Mouse (Mus musculus): ENCODE data around the gene Gbp2.
"Not testable (repeated sequence)": the region's sequence is repeated elsewhere in the genome, so short reads cannot be mapped to it uniquely, and the experiment has no call there.

The Gbp2 gene

GRCm38 (mm10) chr3:142620111-142620955 is at the start of gene Gbp2:
Gene Gbp2, plus strand, starts transcription at chr3:142620602.
- DNase-seq (ENCODE audit: low spot score), result peak; percentile 19

GRCm38 (mm10) chr3:142570738-142571137 is 49.7 kb upstream of the Gbp2 start:
- DNase-seq (ENCODE audit: low spot score), result no peak

GRCm38 (mm10) chr3:142577108-142577507 is 43.3 kb upstream of the Gbp2 start:
- DNase-seq (ENCODE audit: low spot score), result no peak

- no peak for DNase-seq (ENCODE audit: low spot score)
Observed at GRCm38 (mm10) chr3:142578342-142578741, 42.1 kb upstream of the Gbp2 start.

- DNase-seq (ENCODE audit: low spot score), result no peak
Observed at GRCm38 (mm10) chr3:142583067-142583466, 37.3 kb upstream of the Gbp2 start.

GRCm38 (mm10) chr3:142587386-142587785 is 33.0 kb upstream of the Gbp2 start:
- DNase-seq (ENCODE audit: low spot score), result no peak

- no peak for DNase-seq (ENCODE audit: low spot score)
Observed at GRCm38 (mm10) chr3:142588888-142589287, 31.5 kb upstream of the Gbp2 start.

GRCm38 (mm10) chr3:142590431-142591067 is 29.9 kb upstream of the Gbp2 start:
- DNase-seq (ENCODE audit: low spot score), result no peak

- no peak for DNase-seq (ENCODE audit: low spot score)
Observed at GRCm38 (mm10) chr3:142594547-142594946, 25.9 kb upstream of the Gbp2 start, which contains the start of gene Gbp2b. Gene Gbp2b, plus strand, starts transcription at chr3:142594847.

GRCm38 (mm10) chr3:142597923-142598322 is 22.5 kb upstream of the Gbp2 start:
- DNase-seq (ENCODE audit: low spot score), result no peak

GRCm38 (mm10) chr3:142601675-142602074 is 18.7 kb upstream of the Gbp2 start:
- DNase-seq (ENCODE audit: low spot score), result no peak

DNA sequence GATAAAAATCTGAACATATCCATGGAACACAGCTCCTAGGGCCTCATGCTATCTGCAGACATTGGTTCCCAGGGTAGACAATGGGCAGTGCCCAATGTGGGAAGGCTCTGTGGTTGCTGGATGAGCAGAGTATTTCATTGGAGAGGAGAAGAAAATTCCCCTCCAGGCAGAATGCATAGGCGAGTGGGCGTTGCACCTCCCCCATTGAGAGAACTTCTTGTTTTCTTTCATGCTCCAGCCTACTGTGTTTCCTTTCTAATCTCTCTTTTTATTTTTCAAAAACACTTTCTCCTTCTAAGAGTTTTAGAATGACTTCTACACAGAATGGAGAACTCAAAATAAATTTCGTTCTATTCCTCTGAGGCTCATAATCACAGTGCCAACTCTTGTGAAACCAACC is 1.7 kb upstream of the Gbp2 start:
- DNase-seq (ENCODE audit: low spot score), result no peak

DNA sequence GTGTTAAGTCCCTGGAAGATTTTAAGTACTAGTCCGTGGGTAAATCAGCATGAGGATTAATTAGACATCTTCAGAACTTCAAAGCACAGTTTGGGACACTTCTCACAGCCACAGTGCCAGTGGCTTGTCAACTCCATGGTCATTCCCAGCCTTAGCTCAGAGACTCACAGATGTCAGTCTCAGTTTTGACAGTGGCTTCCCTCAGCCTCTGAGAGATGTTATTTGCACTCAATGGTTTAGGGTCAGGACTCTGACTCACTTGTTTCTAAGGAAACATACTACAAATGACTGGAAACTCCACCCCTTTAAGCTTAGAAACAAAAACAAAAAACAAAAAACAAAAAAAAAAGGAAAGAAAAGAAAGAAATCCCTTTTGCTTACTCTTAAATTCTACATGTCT is 796 bp upstream of the Gbp2 start:
- no peak for DNase-seq (ENCODE audit: low spot score)

GRCm38 (mm10) chr3:142620956-142621562 is 657 bp downstream of the Gbp2 start:
- DNase-seq (ENCODE audit: low spot score), result no peak

DNA sequence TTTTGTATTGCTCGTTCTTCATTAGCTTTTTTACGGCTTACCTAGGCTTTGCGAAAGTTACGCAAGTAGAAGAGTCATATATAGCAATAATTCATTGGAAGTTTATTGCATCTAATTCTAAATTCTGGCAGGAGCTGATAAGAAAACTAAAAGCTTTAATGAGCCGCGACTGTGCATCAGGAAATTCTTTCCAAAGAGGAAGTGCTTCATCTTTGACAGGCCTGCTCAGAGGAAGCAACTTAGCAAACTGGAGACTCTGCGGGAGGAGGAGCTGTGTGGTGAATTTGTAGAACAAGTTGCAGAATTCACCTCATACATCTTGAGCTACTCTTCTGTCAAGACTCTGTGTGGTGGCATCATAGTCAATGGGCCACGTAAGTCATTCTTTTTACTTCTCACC is 10.0 kb downstream of the Gbp2 start:
- no peak for DNase-seq (ENCODE audit: low spot score)

- no peak for DNase-seq (ENCODE audit: low spot score)
Observed at GRCm38 (mm10) chr3:142640201-142640600, 19.8 kb downstream of the Gbp2 start.

DNA sequence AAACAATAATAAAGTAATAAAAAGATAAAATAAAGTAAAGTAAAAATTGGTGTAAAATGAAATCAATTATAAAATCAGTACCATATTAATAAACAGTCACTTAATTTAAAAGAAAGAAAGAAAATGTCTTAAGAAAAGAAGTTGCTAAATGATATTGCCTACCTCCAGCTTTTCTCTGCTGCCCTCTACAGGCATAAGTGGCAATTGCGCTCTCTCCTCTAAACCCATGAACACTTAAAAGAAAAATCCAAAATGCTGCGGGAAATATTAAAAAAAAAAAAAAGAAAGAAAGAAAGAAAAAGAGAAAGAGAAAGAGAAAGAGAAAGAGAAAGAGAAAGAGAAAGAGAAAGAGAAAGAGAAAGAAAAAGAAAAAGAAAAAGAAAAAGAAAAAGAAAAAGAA is 25.5 kb downstream of the Gbp2 start:
- DNase-seq (ENCODE audit: low spot score), result peak; percentile 48

- DNase-seq (ENCODE audit: low spot score), result not testable (repeated sequence)
Observed at GRCm38 (mm10) chr3:142647836-142648235, 27.4 kb downstream of the Gbp2 start.

GRCm38 (mm10) chr3:142650205-142650604 is 29.8 kb downstream of the Gbp2 start:
- DNase-seq (ENCODE audit: low spot score), result no peak

- no peak for DNase-seq (ENCODE audit: low spot score)
Observed at GRCm38 (mm10) chr3:142664723-142665122, 44.3 kb downstream of the Gbp2 start.

DNA sequence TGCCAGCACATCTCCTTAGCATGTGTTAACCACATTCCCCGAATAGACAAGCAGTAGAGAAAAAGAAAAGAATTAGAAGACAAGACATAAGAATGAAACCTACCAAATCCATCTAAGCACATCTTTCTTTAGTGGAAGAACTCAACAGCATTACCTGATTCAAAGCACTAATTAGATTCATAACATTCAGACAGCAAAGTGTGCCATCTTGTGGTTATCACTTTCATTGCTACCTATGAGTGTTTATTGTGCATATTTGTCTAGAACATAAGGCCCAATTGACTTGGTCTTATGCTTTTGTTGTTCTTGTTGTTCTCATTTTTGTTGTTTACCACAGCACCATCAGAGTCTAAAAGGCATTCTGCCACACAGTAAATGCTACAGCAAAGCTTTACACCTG is 54.2 kb downstream of the Gbp2 start:
- no peak for DNase-seq (ENCODE audit: low spot score)

Data from MN1 (cell line).